Mouse (Mus musculus): ENCODE measurements at regions not wholly inside any gene's neighbourhood (a gene's known extent, or its start where the extent isn't known, plus 50 kb on each side); places are given as distances from the start of the nearest gene placed in this dataset.

DNA sequence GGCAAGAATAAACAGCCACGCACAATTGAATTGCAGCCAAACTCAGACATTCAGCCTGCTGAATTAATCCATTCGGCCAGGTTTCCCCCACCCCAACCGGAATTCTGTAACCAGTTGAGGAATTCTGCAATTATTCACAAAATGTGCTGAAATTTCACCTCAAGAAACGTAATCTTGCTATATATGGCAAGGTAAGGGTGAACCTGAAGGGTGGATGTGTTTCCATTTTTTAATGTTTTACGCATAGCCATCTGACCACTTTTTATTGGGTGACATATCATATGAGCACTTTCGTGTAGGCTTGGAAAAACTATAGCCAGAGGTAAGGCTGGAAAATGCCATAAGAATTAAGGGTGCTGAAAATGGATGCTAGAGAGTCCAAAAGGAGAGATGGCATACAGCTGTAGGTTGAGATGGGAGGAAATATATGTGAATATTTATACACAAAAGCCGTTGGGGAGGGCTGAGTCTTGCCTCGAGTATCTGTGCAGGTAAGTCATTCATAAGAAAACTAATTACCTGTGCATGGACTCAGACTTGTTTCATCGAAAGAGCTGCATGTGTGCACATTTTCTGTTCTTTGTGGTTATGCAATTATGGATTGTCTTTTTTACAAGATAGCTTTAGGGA is 224.0 kb downstream of the Mef2c start:
- no peak for TF ChIP-seq POLR2A (IDR thresholded peaks at IDR 0.05; ENCODE audit: low read depth, low read length)
- TF ChIP-seq CTCF (conservative IDR thresholded peaks at IDR 0.05; ENCODE audit: insufficient read depth, insufficient read length, low read depth, low read length) = no peak
